Mouse (Mus musculus) CH12.LX (cell line): Measurements from ENCODE around the gene Txnrd1.

ENCODE experiments used
- CHD2 ChIP-seq: IDR thresholded peaks from 2 replicates; pipeline ENCODE4 v1.6.1; 2011; ENCODE audit warnings: low read length, improper control_type of control experiment
- CTCF ChIP-seq, 2 experiments: IDR thresholded peaks in 1 of 2; conservative IDR thresholded peaks in 1 of 2; 2 replicates each; pipeline ENCODE4 v1.5.1; 2011 to 2012; ENCODE audit warnings: low read depth in 2 of 2, low read length in 2 of 2, improper control_type of control experiment in 1 of 2, inconsistent platforms in 1 of 2, mild to moderate bottlenecking in 1 of 2, moderate library complexity in 1 of 2
- EP300 ChIP-seq: IDR thresholded peaks from 2 replicates; pipeline ENCODE4 v1.6.1; 2011; ENCODE audit warnings: low read length, improper control_type of control experiment
- MEF2A ChIP-seq: IDR thresholded peaks from 2 replicates; pipeline ENCODE4 v1.6.1; 2014; ENCODE audit warnings: low read depth, mild to moderate bottlenecking, inconsistent platforms, low read length, improper control_type of control experiment, borderline replicate concordance
- MXI1 ChIP-seq: IDR thresholded peaks from 2 replicates; pipeline ENCODE4 v1.6.1; 2011; ENCODE audit warnings: mild to moderate bottlenecking, low read depth, low read length, improper control_type of control experiment
- POLR2A ChIP-seq: IDR thresholded peaks from 2 replicates; pipeline ENCODE4 v1.6.1; 2011; ENCODE audit warnings: low read depth, mild to moderate bottlenecking, improper control_type of control experiment, low read length
- SIN3A ChIP-seq: IDR thresholded peaks from 2 replicates; pipeline ENCODE4 v1.6.1; 2012; ENCODE audit warnings: low read length, improper control_type of control experiment, inconsistent platforms
- TCF12 ChIP-seq: IDR thresholded peaks from 2 replicates; pipeline ENCODE4 v1.6.1; 2014; ENCODE audit warnings: low read depth, mild to moderate bottlenecking, inconsistent platforms, low read length, improper control_type of control experiment
- USF2 ChIP-seq: conservative IDR thresholded peaks from 2 replicates; pipeline ENCODE4 v1.6.1; 2011; ENCODE audit warnings: low read depth, low read length, improper control_type of control experiment

DNA sequence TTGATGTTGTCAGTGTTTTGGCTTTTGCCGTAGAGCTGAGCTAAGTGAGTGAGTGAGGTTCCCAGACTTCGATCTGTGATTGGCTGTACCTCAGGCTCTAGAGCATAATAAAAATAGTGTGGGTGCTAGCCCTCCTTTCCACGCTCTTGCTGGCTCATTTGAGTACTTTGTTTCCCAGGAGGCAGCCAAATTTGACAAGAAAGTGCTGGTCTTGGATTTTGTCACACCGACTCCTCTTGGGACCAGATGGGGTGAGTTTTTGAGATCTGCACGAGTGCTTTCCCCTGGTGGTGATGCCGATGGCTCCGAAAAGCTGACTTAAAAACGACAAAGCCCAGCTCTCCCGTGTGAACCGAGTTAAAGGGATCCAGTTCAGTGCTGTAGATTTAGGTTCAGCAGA, 41.7 kb downstream of the Txnrd1 start:
- TF ChIP-seq POLR2A (no peak), USF2 (no peak), CTCF (conservative IDR thresholded peaks at IDR 0.05 in 1 of 2, IDR thresholded peaks at IDR 0.05 in 1 of 2; ENCODE audit: low read depth in 2 of 2, low read length in 2 of 2) (no peak), CHD2 (no peak), MXI1 (no peak), EP300 (no peak), SIN3A (no peak), MEF2A (no peak), TCF12 (no peak)
